Comparison of ENCODE assay signal across 17 mouse cellular contexts in the genomic region with DNA sequence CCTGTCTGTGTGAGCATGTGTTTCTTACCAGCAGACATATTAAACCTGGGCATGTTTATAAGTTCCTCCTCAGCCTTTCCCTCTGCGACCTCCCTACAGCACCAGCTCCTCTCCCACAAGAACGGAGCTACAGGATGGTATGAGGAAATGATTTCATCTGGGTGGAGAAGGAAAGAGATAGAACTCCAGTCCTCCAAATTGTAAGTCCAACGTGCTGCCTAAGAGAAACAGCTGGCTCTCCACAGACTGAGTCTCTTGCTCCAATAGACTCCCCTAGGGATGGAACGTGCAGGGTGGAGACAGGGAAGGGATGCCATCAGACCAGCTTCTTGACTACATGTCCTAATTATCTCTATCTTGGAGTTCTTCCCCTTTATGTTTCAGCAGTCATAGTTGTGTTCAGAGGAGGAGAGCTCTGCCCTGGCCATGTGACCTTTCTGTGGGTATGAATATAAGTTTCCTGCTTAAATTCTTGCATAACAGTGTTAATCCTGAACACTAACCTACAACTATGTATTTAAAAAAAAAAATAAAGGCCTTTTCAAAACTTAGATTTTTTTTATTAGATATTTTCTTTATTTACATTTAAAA. TPM values are rescaled to one million over a fixed set of nuclear protein-coding genes. Genes with fewer than 3 reads are reported as not detected.
A peak's percentile ranks its signal among the peaks of the same experiment; 100 is the strongest.
DNase-seq lines count a peak whose midpoint lies in the region; ATAC-seq lines count a peak whose summit lies in the region.
"Had no signal": no experiment of that assay in that cellular context is flagged by ENCODE, and none has a peak within 500 bp of the region (broad histone marks: within the 10 kb centered on the region; RNA-seq: fewer than 3 reads in every experiment).

No protein-coding gene starts in this region.

- ATAC-seq in heart, embryonic 12.5 days (ENCODE audit: insufficient number of reproducible peaks, low FRiP score) = no peak
- ATAC-seq in granulocyte monocyte progenitor cell, adult 5-6 weeks (replicated peaks; ENCODE audit: poor library complexity, severe bottlenecking) = peak; percentile 58; the same call in 1 of the 2 replicates
- ATAC-seq in erythroblast, adult 5-6 weeks (replicated peaks; ENCODE audit: low FRiP score, poor library complexity, severe bottlenecking) = no peak
- ATAC-seq: midbrain, embryonic 13.5 days; Patski had no signal

- no peak overlapping the region for H3K4me3 ChIP-seq in heart, embryonic 12.5 days
- no peak overlapping the region for H3K4me3 ChIP-seq in embryonic facial prominence, embryonic 10.5 days
- H3K4me3 ChIP-seq: hindbrain, embryonic 10.5 days; limb, embryonic 15.5 days; midbrain, embryonic 13.5 days; myocyte had no signal

- H3K27ac ChIP-seq in heart, embryonic 12.5 days (ENCODE audit: poor library complexity, severe bottlenecking) = no peak overlapping the region
- no peak overlapping the region for H3K27ac ChIP-seq in embryonic facial prominence, embryonic 10.5 days (replicated peaks)
- H3K27ac ChIP-seq: hindbrain, embryonic 10.5 days; kidney, postnatal 0 days; limb, embryonic 15.5 days; midbrain, embryonic 13.5 days had no signal

- no peaks in the 10 kb centered on the region for H3K27me3 ChIP-seq in heart, embryonic 12.5 days (replicated peaks)
- H3K27me3 ChIP-seq in embryonic facial prominence, embryonic 10.5 days (replicated peaks; ENCODE audit: low read depth, poor library complexity, severe bottlenecking) = no peaks in the 10 kb centered on the region
- H3K27me3 ChIP-seq: limb, embryonic 15.5 days; midbrain, embryonic 13.5 days; Patski had no signal

- H3K9ac ChIP-seq in heart, embryonic 12.5 days = no peak overlapping the region
- H3K9ac ChIP-seq: limb, embryonic 15.5 days; midbrain, embryonic 13.5 days had no signal

- H3K36me3 ChIP-seq in heart, embryonic 12.5 days = no peaks in the 10 kb centered on the region
- H3K36me3 ChIP-seq in embryonic facial prominence, embryonic 10.5 days (replicated peaks) = no peaks in the 10 kb centered on the region
- H3K36me3 ChIP-seq: hindbrain, embryonic 10.5 days; limb, embryonic 15.5 days; midbrain, embryonic 13.5 days had no signal

- 51% methylated on average over 4 of the region's 4 CpGs for WGBS in heart, embryonic 12.5 days
- WGBS in embryonic facial prominence, embryonic 10.5 days = 80% methylated on average over 4 of the region's 4 CpGs

- peak; percentile 96 for DNase-seq in heart, adult 11 months
- peak; percentile 19 to 30 for DNase-seq in heart, postnatal 14 days
- peak; percentile 50 for DNase-seq in lung, postnatal 36 days
- no peak for DNase-seq in thymus, postnatal 36 days
- no peak for DNase-seq in embryonic facial prominence, embryonic 10.5 days (ENCODE audit: low spot score)
- DNase-seq: B cell, adult 2 months; cerebellum, adult 18-20 months had no signal

- intact Hi-C loops in heart, postnatal 14 days (cut with DNase I) = loop anchor here (5.0 kb wide), 2 partner anchors 39 to 46 kb away; no protein-coding TSS in a partner anchor

- 0 out of 2 replicates have a peak, but pooled peaks cover 2% of the 10 kb centered on the region for H3K4me1 ChIP-seq in heart, embryonic 12.5 days (replicated peaks)
- peaks cover 5% of the 10 kb centered on the region; the same call in 1 of the 2 replicates for H3K4me1 ChIP-seq in embryonic facial prominence, embryonic 10.5 days
- H3K4me1 ChIP-seq: hindbrain, embryonic 10.5 days; midbrain, embryonic 13.5 days had no signal

- H3K4me2 ChIP-seq in heart, embryonic 12.5 days = no peak overlapping the region
- H3K4me2 ChIP-seq: limb, embryonic 15.5 days; midbrain, embryonic 13.5 days had no signal

- 0 out of 2 replicates have a peak, but pooled peaks cover 9% of the 10 kb centered on the region for H3K9me3 ChIP-seq in heart, embryonic 12.5 days (replicated peaks)
- H3K9me3 ChIP-seq in embryonic facial prominence, embryonic 10.5 days = no peaks in the 10 kb centered on the region
- H3K9me3 ChIP-seq: limb, embryonic 15.5 days had no signal

RNA-seq across cellular contexts. Expression of gene Lama4, which starts 49.2 kb away (rescaled TPM):
- polyA plus RNA-seq in heart, embryonic 12.5 days (2016; fragmentation: Nextera tagmentation; extraction: Ambion mirVana) = 144 and 158 TPM in 2 replicates
- total RNA-seq in granulocyte monocyte progenitor cell, adult 5-6 weeks (2014; fragmentation: Nextera tagmentation) = not detected in 2 replicates
- total RNA-seq in granulocyte monocyte progenitor cell, adult 5-6 weeks (2017) = not detected in 2 replicates
- 100 to 1,000 TPM; 123 to 133 TPM for total RNA-seq in heart, postnatal 14 days (2021)
- total RNA-seq in erythroblast, adult 5-6 weeks (2015; ENCODE audit: low replicate concordance) = not detected in 2 replicates
- 0.60 TPM in 1 of 2 replicates, not detected in the other for total RNA-seq in erythroblast, adult 5-6 weeks (2017; ENCODE audit: low replicate concordance)
- 19.9 and 25.3 TPM in 2 replicates for polyA plus RNA-seq in embryonic facial prominence, embryonic 10.5 days (2016; fragmentation: Nextera tagmentation; extraction: Ambion mirVana)
- total RNA-seq: neutrophil, adult 5-6 weeks had no signal

Comparison
In these comparisons a context has a peak if more than half of its experiments do, and no peak if none do; other contexts are left out.
1. DNase-seq: peak in heart, adult 11 months (single experiment), heart, postnatal 14 days (2 of 2) and lung, postnatal 36 days (single experiment); none in thymus, postnatal 36 days (0 of 2) and embryonic facial prominence, embryonic 10.5 days (single experiment).
2. RNA of gene Lama4, which starts 49.2 kb away (total RNA-seq): 123 to 133 TPM in heart, postnatal 14 days; 0.60 TPM in erythroblast, adult 5-6 weeks and not detected in granulocyte monocyte progenitor cell, adult 5-6 weeks; every median in the first group is over 10 times any median in the second.